Mouse (Mus musculus) neural tube, embryonic 11.5 days (tissue): ENCODE measurements around the gene Hs3st6. TPM values are rescaled to one million over a fixed set of nuclear protein-coding genes. Genes with fewer than 3 reads are reported as not detected.

Experiments used
- ATAC-seq: fragments of 200-750 bp; cut with Nextera tagmentation; 2 replicates; pipeline ENCODE4 v1.8.0; 2017; ENCODE audit warnings: moderate number of reproducible peaks, mild to moderate bottlenecking, moderate TSS enrichment, moderate library complexity; ENCODE audit not compliant: insufficient read depth, low FRiP score, low TSS enrichment
- DNase-seq: peaks from one replicate; pipeline ENCODE4 v3.0.0-alpha.2; 2015; ENCODE audit warnings: low spot score
- H3K27ac ChIP-seq: fragments of 300-500 bp; sonication (generic); 2 replicates; pipeline ENCODE4 v1.5.1; 2014; ENCODE audit warnings: low read depth, mild to moderate bottlenecking, low read length
- H3K27me3 ChIP-seq: fragments of 300-500 bp; sonication (generic); 2 replicates; pipeline ENCODE4 v1.6.1; 2014; ENCODE audit warnings: mild to moderate bottlenecking, low read length, mixed read lengths; ENCODE audit not compliant: control insufficient read depth, insufficient read depth
- H3K36me3 ChIP-seq: fragments of 300-500 bp; sonication (generic); 2 replicates; pipeline ENCODE4 v1.6.1; 2014; ENCODE audit warnings: mild to moderate bottlenecking, low read length, moderate library complexity, mixed read lengths; ENCODE audit not compliant: control insufficient read depth, insufficient read depth
- H3K4me1 ChIP-seq: fragments of 300-500 bp; sonication (generic); 2 replicates; pipeline ENCODE4 v1.6.1; 2014; ENCODE audit warnings: low read length, mixed read lengths; ENCODE audit not compliant: control insufficient read depth, insufficient read depth
- H3K4me2 ChIP-seq: fragments of 300-500 bp; sonication (generic); 2 replicates; pipeline ENCODE4 v1.6.1; 2014; ENCODE audit warnings: low read depth, mild to moderate bottlenecking, moderate library complexity
- H3K4me3 ChIP-seq: fragments of 300-500 bp; sonication (generic); 2 replicates; pipeline ENCODE4 v1.5.1; 2014; ENCODE audit warnings: low read depth, low read length
- H3K9ac ChIP-seq: fragments of 300-500 bp; sonication (generic); 2 replicates; pipeline ENCODE4 v1.6.1; 2014; ENCODE audit warnings: mild to moderate bottlenecking, low read length
- H3K9me3 ChIP-seq: fragments of 300-500 bp; sonication (generic); 2 replicates; pipeline ENCODE4 v1.6.1; 2016; ENCODE audit warnings: low read length; ENCODE audit not compliant: control insufficient read depth
- WGBS: fragments of 180-500 bp; shearing (Covaris S2); extraction: QIAGEN DNeasy Blood & Tissue Kit; methylation state at CpG from one replicate; pipeline ENCODE4 v1.1.7; 2014; 5-methylcytosine and 5-hydroxymethylcytosine counted together
- polyA plus RNA-seq: library from polyadenylated mRNA; unstranded; fragments of >200 nt; fragmentation: Nextera tagmentation; extraction: Ambion mirVana; gene quantifications from 2 replicates; pipeline ENCODE4 v1.2.1, GENCODE M21; 2014

Gene Hs3st6
- polyA plus RNA-seq, 1 experiment from 2014 or later: 0.81 TPM

GRCm38 (mm10) chr17:24773241-24773640 is 20.5 kb downstream of the Hs3st6 start:
- Histone ChIP-seq H3K27ac (no peak overlapping the region), H3K4me3 (no peak overlapping the region), H3K9me3 (no peaks in the 10 kb centered on the region), H3K4me2 (no peak overlapping the region), H3K9ac (no peak overlapping the region), H3K4me1 (no peaks in the 10 kb centered on the region), H3K36me3 (no peaks in the 10 kb centered on the region), H3K27me3 (no peaks in the 10 kb centered on the region)
- DNase-seq (no peak), ATAC-seq (no peak)
- 83% methylated on average over 5 of the region's 5 CpGs for WGBS

GRCm38 (mm10) chr17:24775173-24775572 is 22.4 kb downstream of the Hs3st6 start:
- H3K4me2 ChIP-seq: no peak overlapping the region
- no peaks in the 10 kb centered on the region for H3K9me3 ChIP-seq
- H3K36me3 ChIP-seq: no peaks in the 10 kb centered on the region
- H3K9ac ChIP-seq: no peak overlapping the region
- H3K27me3 ChIP-seq: no peaks in the 10 kb centered on the region
- 86% methylated on average over 8 of the region's 8 CpGs for WGBS
- ATAC-seq (no peak), DNase-seq (no peak)
- H3K27ac ChIP-seq: no peak overlapping the region
- H3K4me1 ChIP-seq: no peaks in the 10 kb centered on the region
- H3K4me3 ChIP-seq: no peak overlapping the region

- ATAC-seq (no peak), DNase-seq (no peak)
- no peaks in the 10 kb centered on the region for H3K9me3 ChIP-seq
- no peak overlapping the region for H3K9ac ChIP-seq
- H3K4me2 ChIP-seq: no peak overlapping the region
- no peak overlapping the region for H3K27ac ChIP-seq
- WGBS: 88% methylated on average over 2 of the region's 2 CpGs
- no peaks in the 10 kb centered on the region for H3K27me3 ChIP-seq
- H3K4me1 ChIP-seq: no peaks in the 10 kb centered on the region
- H3K36me3 ChIP-seq: no peaks in the 10 kb centered on the region
- H3K4me3 ChIP-seq: no peak overlapping the region
Measured at GRCm38 (mm10) chr17:24777073-24777472, 24.3 kb downstream of the Hs3st6 start.

GRCm38 (mm10) chr17:24780821-24781220 is 28.0 kb downstream of the Hs3st6 start:
- no peaks in the 10 kb centered on the region for H3K9me3 ChIP-seq
- no peak overlapping the region for H3K4me2 ChIP-seq
- DNase-seq (no peak), ATAC-seq (no peak)
- no peaks in the 10 kb centered on the region for H3K4me1 ChIP-seq
- H3K27ac ChIP-seq: no peak overlapping the region
- H3K36me3 ChIP-seq: no peaks in the 10 kb centered on the region
- H3K9ac ChIP-seq: no peak overlapping the region
- H3K27me3 ChIP-seq: no peaks in the 10 kb centered on the region
- WGBS: 94% methylated on average over 2 of the region's 2 CpGs
- H3K4me3 ChIP-seq: no peak overlapping the region

GRCm38 (mm10) chr17:24792190-24792589 is 39.4 kb downstream of the Hs3st6 start:
- Histone ChIP-seq H3K9me3 (no peaks in the 10 kb centered on the region), H3K9ac (no peak overlapping the region), H3K27ac (no peak overlapping the region), H3K27me3 (no peaks in the 10 kb centered on the region), H3K4me2 (no peak overlapping the region), H3K4me1 (no peaks in the 10 kb centered on the region), H3K36me3 (no peaks in the 10 kb centered on the region), H3K4me3 (no peak overlapping the region)
- no peak for ATAC-seq
- DNase-seq: no peak
- 69% methylated on average over 8 of the region's 8 CpGs for WGBS

GRCm38 (mm10) chr17:24794791-24795190 is 42.0 kb downstream of the Hs3st6 start:
- no peaks in the 10 kb centered on the region for H3K36me3 ChIP-seq
- no peak overlapping the region for H3K4me3 ChIP-seq
- ATAC-seq (no peak), DNase-seq (no peak)
- 70% methylated on average over 12 of the region's 12 CpGs for WGBS
- no peaks in the 10 kb centered on the region for H3K4me1 ChIP-seq
- H3K27me3 ChIP-seq: no peaks in the 10 kb centered on the region
- no peak overlapping the region for H3K27ac ChIP-seq
- H3K9me3 ChIP-seq: no peaks in the 10 kb centered on the region
- no peak overlapping the region for H3K4me2 ChIP-seq
- H3K9ac ChIP-seq: no peak overlapping the region

GRCm38 (mm10) chr17:24796969-24797368 is 44.2 kb downstream of the Hs3st6 start:
- no peak overlapping the region for H3K4me2 ChIP-seq
- DNase-seq (no peak), ATAC-seq (no peak)
- no peaks in the 10 kb centered on the region for H3K4me1 ChIP-seq
- H3K27me3 ChIP-seq: no peaks in the 10 kb centered on the region
- no peak overlapping the region for H3K4me3 ChIP-seq
- WGBS: 85% methylated on average over 3 of the region's 3 CpGs
- no peak overlapping the region for H3K9ac ChIP-seq
- no peaks in the 10 kb centered on the region for H3K36me3 ChIP-seq
- no peak overlapping the region for H3K27ac ChIP-seq
- H3K9me3 ChIP-seq: no peaks in the 10 kb centered on the region

- H3K4me3 ChIP-seq: no peak overlapping the region
- no peak for ATAC-seq
- H3K27ac ChIP-seq: no peak overlapping the region
- H3K4me2 ChIP-seq: no peak overlapping the region
- DNase-seq: no peak
- H3K9me3 ChIP-seq: no peaks in the 10 kb centered on the region
- 58% methylated on average over 9 of the region's 9 CpGs for WGBS
- H3K4me1 ChIP-seq: no peaks in the 10 kb centered on the region
- H3K9ac ChIP-seq: no peak overlapping the region
- no peaks in the 10 kb centered on the region for H3K36me3 ChIP-seq
- no peaks in the 10 kb centered on the region for H3K27me3 ChIP-seq
Measured at GRCm38 (mm10) chr17:24798229-24798628, 45.4 kb downstream of the Hs3st6 start.

- H3K9me3 ChIP-seq: no peaks in the 10 kb centered on the region
Measured at GRCm38 (mm10) chr17:24799476-24799875, 46.7 kb downstream of the Hs3st6 start.

More at GRCm38 (mm10) chr17:24799476-24799875, 46.7 kb downstream of the Hs3st6 start:
- Histone ChIP-seq H3K4me3 (no peak overlapping the region), H3K4me2 (no peak overlapping the region), H3K27me3 (peaks cover 5% of the 10 kb centered on the region), H3K4me1 (no peaks in the 10 kb centered on the region), H3K36me3 (no peaks in the 10 kb centered on the region), H3K27ac (no peak overlapping the region), H3K9ac (no peak overlapping the region)
- DNase-seq: no peak
- 91% methylated on average over 4 of the region's 4 CpGs for WGBS
- ATAC-seq: no peak
